Mouse (Mus musculus): ENCODE measurements at regions not wholly inside any gene's neighbourhood (a gene's known extent, or its start where the extent isn't known, plus 50 kb on each side); places are given as distances from the start of the nearest gene placed in this dataset.

GRCm38 (mm10) chr5:126201996-126202395 lies 670.4 kb downstream of the Tmem132b start:
- no peak for TF ChIP-seq CTCF (IDR thresholded peaks at IDR 0.05)
- no peak for TF ChIP-seq POLR2A (IDR thresholded peaks at IDR 0.05; ENCODE audit: insufficient read depth, low read depth, low read length)
- TF ChIP-seq EP300 (IDR thresholded peaks at IDR 0.05; ENCODE audit: insufficient read depth, low read depth, low read length), result no peak

Data from heart, adult 2 months (tissue).